Mouse (Mus musculus) kidney, adult 18-20 months (tissue): ENCODE results near the gene C130074G19Rik.

Experiments
- DNase-seq: peaks from one replicate; pipeline ENCODE4 v3.0.0; 2021

Gene C130074G19Rik

GRCm38 (mm10) chr1:184872069-184872819 is 10.8 kb downstream of the C130074G19Rik start:
- peak; percentile 69 for DNase-seq

- peak; percentile 56 for DNase-seq
Observed at GRCm38 (mm10) chr1:184871506-184871905, 11.5 kb downstream of the C130074G19Rik start.

- DNase-seq, result peak; percentile 38
Observed at GRCm38 (mm10) chr1:184870646-184871385, 12.2 kb downstream of the C130074G19Rik start.

- peak; percentile 87 for DNase-seq
Observed at GRCm38 (mm10) chr1:184869939-184870565, 13.0 kb downstream of the C130074G19Rik start.

GRCm38 (mm10) chr1:184867640-184868120 is 15.3 kb downstream of the C130074G19Rik start:
- DNase-seq, result peak; percentile 9

- peak; percentile 46 for DNase-seq
Observed at GRCm38 (mm10) chr1:184864381-184864801, 18.6 kb downstream of the C130074G19Rik start.

- DNase-seq, result no peak
Observed at GRCm38 (mm10) chr1:184862636-184863035, 20.4 kb downstream of the C130074G19Rik start.

GRCm38 (mm10) chr1:184861551-184861950 is 21.5 kb downstream of the C130074G19Rik start:
- no peak for DNase-seq

- DNase-seq, result peak; percentile 21
Observed at GRCm38 (mm10) chr1:184860276-184860675, 22.7 kb downstream of the C130074G19Rik start.

GRCm38 (mm10) chr1:184858253-184858652 is 24.8 kb downstream of the C130074G19Rik start:
- peak; percentile 67 for DNase-seq

- no peak for DNase-seq
Observed at GRCm38 (mm10) chr1:184857216-184857615, 25.8 kb downstream of the C130074G19Rik start.

GRCm38 (mm10) chr1:184853922-184854321 is 29.1 kb downstream of the C130074G19Rik start:
- DNase-seq, result peak; percentile 26

- DNase-seq, result peak; percentile 82
Observed at GRCm38 (mm10) chr1:184853339-184853738, 29.7 kb downstream of the C130074G19Rik start.

- peak; percentile 87 for DNase-seq
Observed at GRCm38 (mm10) chr1:184851741-184852618, 31.0 kb downstream of the C130074G19Rik start.

- DNase-seq, result peak; percentile 68
Observed at GRCm38 (mm10) chr1:184851166-184851565, 31.9 kb downstream of the C130074G19Rik start.

GRCm38 (mm10) chr1:184846973-184847372 is 36.0 kb downstream of the C130074G19Rik start:
- no peak for DNase-seq

- peak; percentile 71 for DNase-seq
Observed at GRCm38 (mm10) chr1:184846092-184846750, 36.8 kb downstream of the C130074G19Rik start, which contains the start of gene Marc2. Marc2 (minus strand) TSS chr1:184846451.

GRCm38 (mm10) chr1:184845111-184846071 is 37.6 kb downstream of the C130074G19Rik start:
- DNase-seq, result peak; percentile 94

GRCm38 (mm10) chr1:184844326-184845066 is 38.5 kb downstream of the C130074G19Rik start:
- no peak for DNase-seq

- DNase-seq, result no peak
Observed at GRCm38 (mm10) chr1:184837649-184838048, 45.4 kb downstream of the C130074G19Rik start.
